Mouse (Mus musculus) embryonic fibroblast, embryonic 13.5 days (primary cell): ENCODE measurements around the gene Tshz2. TPM values are rescaled to one million over a fixed set of nuclear protein-coding genes. Genes with fewer than 3 reads are reported as not detected.
A peak's percentile ranks its signal among the peaks of the same experiment; 100 is the strongest.

Source experiments
- H3K27ac ChIP-seq: 2 replicates; pipeline ENCODE4 v1.5.1; 2012; ENCODE audit warnings: low read length, control low read depth, inconsistent platforms; ENCODE audit not compliant: insufficient read depth
- H3K4me1 ChIP-seq: 2 replicates; pipeline ENCODE4 v1.6.1; 2011; ENCODE audit warnings: low read length; ENCODE audit not compliant: control insufficient read depth, insufficient read depth
- H3K4me3 ChIP-seq: 2 replicates; pipeline ENCODE4 v1.5.1; 2011; ENCODE audit warnings: mild to moderate bottlenecking, control low read depth, low read length; ENCODE audit not compliant: insufficient read depth
- CTCF ChIP-seq: IDR thresholded peaks from 2 replicates; pipeline ENCODE4 v1.5.1; 2011; ENCODE audit warnings: mild to moderate bottlenecking, control low read depth, low read length, moderate library complexity, borderline replicate concordance; ENCODE audit not compliant: insufficient read depth
- POLR2A ChIP-seq: IDR thresholded peaks from 2 replicates; pipeline ENCODE4 v1.6.1; 2011; ENCODE audit warnings: low read depth, mild to moderate bottlenecking, control low read depth, low read length, moderate library complexity
- polyA plus RNA-seq: library from polyadenylated mRNA; stranded (reverse); fragments of >200 nt; gene quantifications from 2 replicates; pipeline ENCODE4 v1.2.4, GENCODE M21; 2011; ENCODE audit warnings: low read depth; ENCODE audit not compliant: missing spikeins, insufficient read length

Tshz2 gene
- polyA plus RNA-seq, 1 experiment: 10.7 TPM

DNA sequence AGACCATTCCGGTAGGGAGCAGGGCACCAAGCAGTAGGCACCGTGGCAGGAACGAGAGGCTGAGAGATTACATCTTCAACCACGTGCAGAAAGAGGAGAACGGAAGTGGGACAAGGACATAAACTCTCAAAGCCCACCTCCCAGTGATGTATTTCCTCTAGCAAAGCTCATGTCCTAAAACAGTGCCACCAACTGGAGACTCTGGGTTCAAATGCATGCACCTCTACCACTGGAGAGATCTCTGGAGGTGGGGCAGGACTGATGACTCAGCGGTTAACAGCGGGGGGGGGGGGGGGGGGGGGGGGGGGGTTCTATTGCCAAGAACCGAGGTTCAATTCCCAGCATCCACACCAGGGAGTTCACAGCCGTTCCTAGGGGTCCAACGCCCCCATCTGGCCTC is 410.5 kb downstream of the Tshz2 start:
- Histone ChIP-seq H3K4me3 (no peak overlapping the region), H3K27ac (no peak overlapping the region), H3K4me1 (no peaks in the 10 kb centered on the region)
- TF ChIP-seq CTCF: no peak
- TF ChIP-seq POLR2A: no peak

DNA sequence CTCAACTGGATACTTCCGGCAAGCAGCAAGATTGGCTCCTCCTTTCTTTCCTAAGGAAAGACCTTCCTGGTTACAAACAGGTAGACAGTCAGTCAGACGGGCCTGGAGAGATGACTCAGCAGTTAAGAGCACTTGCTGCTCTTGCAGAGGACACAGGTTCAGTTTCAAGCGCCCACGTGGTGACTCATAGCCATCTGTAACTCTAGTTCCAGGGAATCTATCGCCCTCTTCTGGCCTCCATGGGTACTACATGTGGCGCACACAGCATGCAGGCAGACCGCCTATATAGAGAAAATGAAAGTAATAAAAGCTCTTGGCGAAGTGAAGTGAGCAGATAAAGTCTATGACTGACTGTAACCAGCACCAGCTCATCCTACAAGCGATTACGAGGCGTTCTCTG is 413.1 kb downstream of the Tshz2 start:
- no peak for TF ChIP-seq CTCF
- TF ChIP-seq POLR2A: no peak

DNA sequence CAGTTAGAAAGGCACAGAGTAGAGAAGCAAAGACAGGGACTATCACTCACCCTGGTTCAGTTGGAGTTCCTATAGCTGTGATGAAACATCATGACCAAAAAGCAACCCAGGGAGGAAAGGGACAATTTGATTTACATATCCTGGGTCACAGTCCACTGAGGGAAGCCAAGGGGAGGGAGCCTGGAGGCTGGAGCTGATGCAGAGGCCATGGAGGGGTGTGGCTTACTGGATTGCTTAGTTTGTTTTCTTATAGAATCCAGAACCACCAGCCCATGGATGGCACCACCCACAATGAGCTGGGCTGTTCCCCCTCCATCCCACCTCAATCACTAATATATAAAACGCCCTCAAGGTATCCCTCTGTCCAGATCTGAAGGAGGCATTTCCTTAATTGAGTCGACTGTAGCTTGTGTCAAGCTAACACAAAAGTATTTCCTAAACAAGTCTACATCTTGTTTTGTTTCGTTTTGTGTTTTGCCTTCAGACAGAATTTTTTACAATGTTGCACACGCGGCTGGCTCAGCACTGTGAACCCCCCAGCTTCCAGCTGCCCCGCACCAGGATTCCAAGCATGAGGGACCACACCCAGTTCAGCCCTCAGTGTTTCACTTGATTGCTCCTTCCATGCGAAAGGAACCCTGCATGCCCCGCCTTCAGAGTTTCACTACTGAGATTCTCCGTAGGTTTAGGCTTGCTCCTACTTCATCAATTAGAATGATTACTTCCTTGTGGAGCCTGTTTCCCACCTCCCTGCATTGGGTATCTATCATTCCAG is 413.7 kb downstream of the Tshz2 start:
- TF ChIP-seq POLR2A (no peak), CTCF (no peak)
- H3K4me1 ChIP-seq: no peaks in the 10 kb centered on the region
- H3K4me3 ChIP-seq: no peak overlapping the region
- no peak overlapping the region for H3K27ac ChIP-seq

More for the DNA sequence above, 413.1 kb downstream of the Tshz2 start:
- no peak overlapping the region for H3K27ac ChIP-seq
- no peak overlapping the region for H3K4me3 ChIP-seq
- no peaks in the 10 kb centered on the region for H3K4me1 ChIP-seq

DNA sequence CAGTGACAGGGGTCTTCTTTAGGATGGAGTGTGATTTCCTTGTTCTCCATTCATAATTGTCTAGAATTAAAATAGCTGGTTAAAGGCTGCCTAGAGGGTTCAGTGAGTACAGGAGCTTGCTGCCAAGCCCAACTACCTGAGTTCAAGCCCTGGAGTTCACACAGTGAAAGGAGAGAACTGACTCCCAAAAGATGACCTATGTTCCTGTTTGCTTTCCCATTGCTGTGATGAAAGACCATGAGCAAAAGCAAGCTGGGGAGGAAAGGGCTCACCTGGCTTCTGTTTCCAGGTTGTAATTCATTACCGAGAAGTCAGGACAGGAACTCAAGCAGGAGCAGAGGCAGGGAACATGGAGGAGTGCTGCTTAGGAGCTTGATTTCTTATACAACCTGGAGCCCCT is 416.0 kb downstream of the Tshz2 start:
- TF ChIP-seq CTCF: no peak
- no peak for TF ChIP-seq POLR2A
- Histone ChIP-seq H3K4me1 (no peaks in the 10 kb centered on the region), H3K4me3 (no peak overlapping the region), H3K27ac (no peak overlapping the region)

DNA sequence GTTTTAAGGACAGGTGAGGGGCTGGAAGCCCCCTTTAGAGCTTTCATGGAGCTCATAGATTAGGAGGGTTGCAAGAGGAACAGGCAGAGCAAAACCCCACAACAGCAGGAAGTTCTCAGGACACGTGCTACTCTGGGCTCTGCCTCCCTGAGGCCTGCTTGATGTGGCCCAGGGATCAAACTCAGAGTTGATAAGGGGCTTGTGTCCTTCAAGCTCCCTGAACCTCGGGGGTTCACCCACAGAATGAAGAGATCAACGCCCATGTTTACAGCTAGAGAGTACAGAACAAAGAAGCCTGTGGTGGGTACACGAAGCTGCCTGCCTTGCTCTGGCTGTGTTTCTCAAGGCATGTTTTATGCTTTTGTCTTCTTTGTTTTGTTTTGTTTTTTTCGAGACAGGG is 417.8 kb downstream of the Tshz2 start:
- Histone ChIP-seq H3K27ac (no peak overlapping the region), H3K4me3 (no peak overlapping the region)

DNA sequence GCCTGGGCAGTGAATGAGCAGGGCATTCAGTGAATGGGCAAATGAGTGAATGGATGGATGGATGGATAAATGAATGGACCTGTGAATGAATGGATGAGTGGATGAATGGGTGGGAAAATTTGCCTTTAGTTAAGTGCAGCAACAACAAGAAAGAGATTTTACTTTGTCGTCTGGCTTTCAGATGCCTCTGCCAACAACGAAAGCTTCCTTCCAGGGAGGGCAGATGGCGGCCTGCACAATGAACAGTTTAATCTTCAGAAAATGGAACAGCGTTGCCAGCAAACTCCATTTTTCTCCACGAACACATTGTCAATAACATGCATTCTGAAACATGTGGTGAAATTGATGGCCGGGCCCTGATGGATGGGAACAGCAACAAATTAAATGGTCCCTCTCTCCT is 418.6 kb downstream of the Tshz2 start:
- Histone ChIP-seq H3K27ac (no peak overlapping the region), H3K4me3 (no peak overlapping the region), H3K4me1 (no peaks in the 10 kb centered on the region)
- TF ChIP-seq POLR2A (no peak), CTCF (no peak)

More for the DNA sequence above, 417.8 kb downstream of the Tshz2 start:
- H3K4me1 ChIP-seq: no peaks in the 10 kb centered on the region
- TF ChIP-seq CTCF (no peak), POLR2A (no peak)

DNA sequence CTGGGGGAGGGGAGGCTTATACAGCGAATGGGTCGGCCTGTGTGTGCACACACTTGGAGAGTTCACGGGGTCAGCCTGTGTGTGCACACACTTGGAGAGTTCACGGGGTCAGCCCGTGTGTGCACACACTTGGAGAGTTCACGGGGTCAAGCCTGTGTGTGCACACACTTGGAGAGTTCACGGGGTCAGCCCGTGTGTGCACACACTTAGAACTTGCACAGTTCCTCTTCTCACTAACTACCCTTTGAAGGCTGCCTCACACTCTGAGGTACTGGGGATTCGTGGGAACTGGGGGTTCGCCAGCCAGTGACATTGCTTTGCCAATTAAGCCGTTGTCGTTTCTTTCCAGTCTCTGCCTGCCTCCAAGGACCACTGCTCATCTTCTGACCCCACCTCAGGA is 422.1 kb downstream of the Tshz2 start:
- Histone ChIP-seq H3K27ac (no peak overlapping the region), H3K4me1 (no peaks in the 10 kb centered on the region), H3K4me3 (no peak overlapping the region)
- TF ChIP-seq POLR2A (no peak), CTCF (no peak)

DNA sequence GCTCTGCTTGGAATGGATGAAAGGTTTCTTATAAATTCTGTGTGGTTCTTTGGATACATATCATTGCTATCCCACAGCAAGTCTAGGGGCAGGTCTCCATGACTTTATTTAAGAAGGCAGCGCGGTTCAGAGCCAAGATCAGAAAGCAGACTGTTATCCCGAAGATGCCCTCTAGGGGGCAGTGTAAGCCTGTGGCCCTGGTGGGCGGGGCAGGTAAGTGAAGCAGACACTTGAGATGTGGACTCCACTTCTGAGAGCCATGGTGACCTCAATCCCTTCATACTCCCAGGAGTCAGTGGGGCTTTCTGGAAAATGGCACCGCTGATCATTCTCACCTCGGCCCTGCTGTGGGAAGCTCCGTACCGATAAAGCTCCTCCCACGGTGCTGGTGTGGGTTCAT is 422.6 kb downstream of the Tshz2 start:
- no peak for TF ChIP-seq POLR2A
- TF ChIP-seq CTCF: peak; percentile 35
- Histone ChIP-seq H3K4me1 (no peaks in the 10 kb centered on the region), H3K27ac (no peak overlapping the region), H3K4me3 (no peak overlapping the region)

DNA sequence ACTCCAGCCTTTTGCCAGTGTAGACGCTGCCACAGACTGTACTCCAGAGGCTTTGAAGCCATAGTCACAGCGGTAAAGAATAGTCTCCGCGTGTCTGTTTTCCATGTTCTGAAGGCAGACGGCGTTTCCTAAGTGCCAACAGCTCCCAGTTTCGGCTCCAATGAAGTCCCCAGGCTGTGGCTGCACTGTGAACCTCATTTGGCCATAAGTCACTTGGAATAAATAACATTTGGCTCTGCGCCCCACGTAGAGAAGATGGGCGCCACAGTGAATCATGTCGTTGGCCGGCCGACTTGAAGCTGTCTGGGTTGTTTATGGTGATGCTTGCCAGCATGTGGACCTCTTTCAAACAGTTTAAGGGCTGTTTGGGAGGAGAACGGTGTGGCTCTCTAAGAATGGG is 426.0 kb downstream of the Tshz2 start:
- Histone ChIP-seq H3K4me1 (no peaks in the 10 kb centered on the region), H3K27ac (no peak overlapping the region), H3K4me3 (no peak overlapping the region)
- TF ChIP-seq POLR2A: no peak
- no peak for TF ChIP-seq CTCF

DNA sequence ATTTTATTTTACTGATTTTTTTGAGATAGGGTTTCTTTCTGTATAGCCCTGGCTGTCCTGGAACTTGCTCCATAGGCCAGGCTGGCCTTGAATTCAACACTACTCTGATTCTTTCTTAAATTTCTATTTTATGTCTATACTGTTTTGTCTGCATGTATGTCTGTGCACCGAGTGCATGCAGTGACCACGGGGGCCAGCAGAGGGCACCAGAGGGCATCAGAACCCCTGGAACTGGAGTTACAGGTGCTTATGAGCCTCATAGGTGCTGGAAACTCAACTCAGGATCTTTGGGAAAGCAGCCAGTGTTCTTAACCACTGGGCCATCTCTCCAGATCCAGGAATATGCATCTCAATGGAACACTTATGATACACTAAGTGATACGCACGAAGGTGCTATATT is 427.3 kb downstream of the Tshz2 start:
- Histone ChIP-seq H3K4me3 (no peak overlapping the region), H3K4me1 (no peaks in the 10 kb centered on the region), H3K27ac (no peak overlapping the region)
- TF ChIP-seq POLR2A: no peak
- TF ChIP-seq CTCF: peak; percentile 47; the same call in 1 of the 2 replicates

DNA sequence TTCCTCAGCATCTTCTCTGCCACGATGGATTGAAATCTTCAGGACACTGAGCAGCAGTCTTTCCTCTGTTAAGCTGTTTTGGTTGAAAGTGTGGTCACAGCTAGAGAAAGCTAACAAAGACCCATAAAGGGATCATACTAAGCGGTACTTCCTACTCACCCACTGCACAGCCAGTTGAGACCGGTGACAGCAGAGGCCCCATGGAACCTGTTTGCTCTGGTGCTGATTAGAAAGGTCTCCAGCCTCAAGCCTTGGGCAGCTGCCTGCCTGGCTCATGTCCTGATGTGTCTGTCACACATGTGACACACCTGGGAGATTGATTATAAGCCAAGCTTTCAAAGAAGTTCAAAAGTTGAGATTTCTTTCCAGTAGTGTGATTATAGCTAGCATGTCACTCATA is 429.6 kb downstream of the Tshz2 start:
- no peak overlapping the region for H3K27ac ChIP-seq
- no peaks in the 10 kb centered on the region for H3K4me1 ChIP-seq
- H3K4me3 ChIP-seq: no peak overlapping the region
- TF ChIP-seq CTCF (no peak), POLR2A (no peak)
